Mouse (Mus musculus): ENCODE results near the gene Pip5k1c.
A peak's percentile ranks its signal among the peaks of the same experiment; 100 is the strongest.

DNA sequence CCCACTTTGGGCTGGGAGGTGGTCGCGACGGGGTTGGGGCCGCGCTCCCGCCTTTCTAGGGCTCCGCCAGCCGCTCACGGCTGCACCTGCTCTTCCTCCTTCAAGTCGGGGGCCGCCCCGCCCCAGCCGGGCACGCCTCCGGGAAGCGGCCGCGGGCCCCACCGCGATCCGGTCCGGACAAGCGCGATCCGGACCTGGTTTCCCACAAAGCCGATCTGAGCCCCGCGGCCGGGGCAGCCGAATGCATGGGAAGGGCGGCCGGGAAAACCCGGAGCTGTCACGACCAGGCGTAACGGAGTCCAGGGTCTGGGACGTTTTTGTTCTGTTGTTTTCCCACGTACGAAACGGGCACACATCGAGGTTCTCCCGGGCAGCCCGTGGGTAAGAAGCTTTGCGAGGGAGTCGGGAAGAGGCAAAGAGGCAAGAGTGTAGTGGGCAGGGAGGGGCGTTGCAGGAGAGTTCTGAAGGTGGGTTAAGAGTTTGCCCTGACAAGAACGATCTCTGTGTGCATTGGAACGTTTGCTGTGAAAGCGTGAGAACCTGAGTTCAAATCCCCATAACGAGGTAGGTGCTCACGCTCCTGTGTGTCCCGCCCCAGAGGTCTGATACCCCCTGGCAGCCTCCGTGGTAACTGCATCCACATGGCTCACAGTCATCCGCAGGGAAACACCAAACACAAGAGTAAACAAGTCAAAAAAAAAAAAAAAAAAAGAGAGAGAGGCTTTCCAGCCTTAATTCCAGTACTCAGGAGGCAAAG is 6.9 kb upstream of the Pip5k1c start:
- TF ChIP-seq CTCF (IDR thresholded peaks at IDR 0.05; ENCODE audit: low read depth): peak; percentile 3; the same call in 1 of the 2 replicates
- TF ChIP-seq EP300 (IDR thresholded peaks at IDR 0.05; ENCODE audit: low read depth): peak; percentile 87

All from heart, postnatal 0 days (tissue).